Mouse (Mus musculus) thymus, adult 2 months (tissue): ENCODE data around the gene Zfp146.

Experiments
- CTCF ChIP-seq: fragments of 200-500 bp; IDR thresholded peaks from 2 replicates; pipeline ENCODE4 v1.5.1; 2012; ENCODE audit warnings: mild to moderate bottlenecking, control low read depth, low read length, moderate library complexity, borderline replicate concordance; ENCODE audit not compliant: control insufficient read depth, poor library complexity, insufficient read depth; ENCODE audit errors: extremely low read depth
- POLR2A ChIP-seq: fragments of 200-500 bp; IDR thresholded peaks from 2 replicates; pipeline ENCODE4 v1.6.1; 2012; ENCODE audit warnings: mild to moderate bottlenecking, low read length, control low read depth, moderate library complexity; ENCODE audit not compliant: control insufficient read depth, poor library complexity, insufficient read depth; ENCODE audit errors: extremely low read depth

GRCm38 (mm10) chr7:30199498-30200139 lies 30.1 kb upstream of the Zfp146 start:
- TF ChIP-seq POLR2A, result no peak
- no peak for TF ChIP-seq CTCF
